Mouse (Mus musculus) ES-Bruce4 (cell line): Measurements from ENCODE around the gene Raver2.

Experiments used
- CTCF ChIP-seq: IDR thresholded peaks from one replicate; pipeline ENCODE4 v1.8.1; 2011; ENCODE audit warnings: low read depth, low read length
- EP300 ChIP-seq: IDR thresholded peaks from 2 replicates; pipeline ENCODE4 v1.6.1; 2011; ENCODE audit warnings: low read depth, low read length; ENCODE audit not compliant: insufficient read depth
- POLR2A ChIP-seq: IDR thresholded peaks from one replicate; pipeline ENCODE4 v1.8.1; 2011; ENCODE audit warnings: low read length; ENCODE audit not compliant: insufficient read depth

DNA sequence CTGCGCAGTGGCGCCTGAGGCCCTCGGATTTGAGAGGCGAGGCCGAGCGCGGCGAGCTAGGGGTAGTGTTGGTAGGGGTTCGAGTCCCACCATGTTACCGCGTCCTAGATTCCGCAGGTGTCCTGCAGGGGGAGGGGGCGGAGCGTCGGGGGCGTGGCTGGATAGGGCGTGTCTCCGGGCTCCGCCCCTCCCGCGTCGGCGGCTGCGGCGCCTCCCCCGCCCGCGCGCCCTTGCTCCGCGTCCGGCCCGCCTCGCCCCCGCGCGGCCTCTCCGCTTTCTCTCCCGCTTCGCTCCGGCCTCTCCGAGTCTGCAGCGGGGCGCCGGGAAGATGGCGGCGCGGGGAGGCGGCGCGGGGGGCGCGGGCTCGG, at the start of gene Raver2:
- TF ChIP-seq EP300 (no peak), POLR2A (no peak), CTCF (no peak)
